Mouse (Mus musculus) forebrain, postnatal 0 days (tissue): ENCODE measurements around the gene Prkg2. TPM values are rescaled to one million over a fixed set of nuclear protein-coding genes. Genes with fewer than 3 reads are reported as not detected.

ENCODE experiments used
- ATAC-seq: fragments of 200-750 bp; cut with Nextera tagmentation; 2 replicates; pipeline ENCODE4 v1.8.0; 2017; ENCODE audit warnings: mild to moderate bottlenecking, moderate library complexity
- DNase-seq: peaks from one replicate; pipeline ENCODE4 v3.0.0-alpha.2; 2015
- H3K27ac ChIP-seq: fragments of 300-500 bp; sonication (generic); 2 replicates; pipeline ENCODE4 v1.5.1; 2014; ENCODE audit warnings: low read depth, mild to moderate bottlenecking, antibody characterized with exemption, low read length, moderate library complexity, mixed read lengths
- H3K27me3 ChIP-seq: fragments of 300-500 bp; sonication (generic); 2 replicates; pipeline ENCODE4 v1.6.1; 2014; ENCODE audit warnings: mild to moderate bottlenecking, low read length, mixed read lengths; ENCODE audit not compliant: insufficient read depth
- H3K36me3 ChIP-seq: fragments of 300-500 bp; sonication (generic); 2 replicates; pipeline ENCODE4 v1.6.1; 2014; ENCODE audit warnings: mild to moderate bottlenecking, moderate library complexity; ENCODE audit not compliant: insufficient read depth
- H3K4me1 ChIP-seq: fragments of 300-500 bp; sonication (generic); 2 replicates; pipeline ENCODE4 v1.6.1; 2014; ENCODE audit warnings: antibody characterized with exemption; ENCODE audit not compliant: insufficient read depth
- H3K4me2 ChIP-seq: fragments of 300-500 bp; sonication (generic); 2 replicates; pipeline ENCODE4 v1.6.1; 2014; ENCODE audit warnings: low read depth, mild to moderate bottlenecking, moderate library complexity
- H3K4me3 ChIP-seq: fragments of 300-500 bp; sonication (generic); 2 replicates; pipeline ENCODE4 v1.5.1; 2014; ENCODE audit warnings: low read depth, low read length, mixed read lengths
- H3K9ac ChIP-seq: fragments of 300-500 bp; sonication (generic); 2 replicates; pipeline ENCODE4 v1.6.1; 2014; ENCODE audit warnings: mild to moderate bottlenecking
- H3K9me3 ChIP-seq: fragments of 300-500 bp; sonication (generic); 2 replicates; pipeline ENCODE4 v1.6.1; 2016; ENCODE audit warnings: low read length
- CTCF ChIP-seq: sonication (generic); IDR thresholded peaks from 2 replicates; pipeline ENCODE4 v1.5.1; 2016; ENCODE audit warnings: antibody characterized with exemption, control low read depth, low read depth
- WGBS: fragments of 180-500 bp; shearing (Covaris S2); extraction: QIAGEN DNeasy Blood & Tissue Kit; methylation state at CpG from one replicate; pipeline ENCODE4 v1.1.7; 2014; 5-methylcytosine and 5-hydroxymethylcytosine counted together
- polyA plus RNA-seq: library from polyadenylated mRNA; unstranded; fragments of >200 nt; fragmentation: Nextera tagmentation; extraction: Ambion mirVana; gene quantifications from 2 replicates; pipeline ENCODE4 v1.2.1, GENCODE M21; 2015
- total RNA-seq: library from RNA; depleted of rRNA; stranded (reverse); fragments of >200 nt; gene quantifications from 2 replicates; pipeline ENCODE4 v1.2.3, GENCODE M21; 2014

Gene Prkg2
- total and polyA plus RNA-seq, 2 experiments from 2014 or later = 1.4 to 3.5 TPM

DNA sequence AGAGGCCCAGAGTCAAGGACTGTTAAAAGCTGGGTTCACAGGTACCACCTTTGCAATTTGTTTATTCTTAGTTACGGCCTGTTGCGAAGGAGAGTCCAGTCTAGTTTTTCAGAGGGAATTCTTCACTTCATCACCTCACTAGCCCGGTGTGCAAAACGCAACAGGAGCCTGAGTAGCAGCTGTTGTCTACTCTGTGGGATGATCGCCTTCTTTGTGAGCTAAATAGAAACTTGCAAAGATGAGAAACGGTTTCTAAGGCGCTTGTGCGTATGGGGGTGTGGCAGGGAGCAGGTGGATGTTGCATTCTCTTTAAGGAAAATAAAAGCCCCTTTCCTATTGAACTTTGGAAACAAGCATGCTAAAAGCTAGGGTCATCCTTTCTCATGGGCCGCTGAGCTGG, 1.2 kb downstream of the Prkg2 start:
- H3K36me3 ChIP-seq = no peaks in the 10 kb centered on the region
- H3K27me3 ChIP-seq = peaks cover 15% of the 10 kb centered on the region
- H3K27ac ChIP-seq = no peak overlapping the region
- peak overlapping the region; percentile 99 for H3K4me2 ChIP-seq
- no peak overlapping the region for H3K9ac ChIP-seq
- H3K9me3 ChIP-seq = no peaks in the 10 kb centered on the region
- 0 out of 2 replicates have a peak, but pooled peaks cover 8% of the 10 kb centered on the region for H3K4me1 ChIP-seq
- TF ChIP-seq CTCF = no peak
- ATAC-seq (no peak), DNase-seq (no peak)
- 33% methylated on average over 9 of the region's 9 CpGs for WGBS
- peak overlapping the region; percentile 65 for H3K4me3 ChIP-seq

DNA sequence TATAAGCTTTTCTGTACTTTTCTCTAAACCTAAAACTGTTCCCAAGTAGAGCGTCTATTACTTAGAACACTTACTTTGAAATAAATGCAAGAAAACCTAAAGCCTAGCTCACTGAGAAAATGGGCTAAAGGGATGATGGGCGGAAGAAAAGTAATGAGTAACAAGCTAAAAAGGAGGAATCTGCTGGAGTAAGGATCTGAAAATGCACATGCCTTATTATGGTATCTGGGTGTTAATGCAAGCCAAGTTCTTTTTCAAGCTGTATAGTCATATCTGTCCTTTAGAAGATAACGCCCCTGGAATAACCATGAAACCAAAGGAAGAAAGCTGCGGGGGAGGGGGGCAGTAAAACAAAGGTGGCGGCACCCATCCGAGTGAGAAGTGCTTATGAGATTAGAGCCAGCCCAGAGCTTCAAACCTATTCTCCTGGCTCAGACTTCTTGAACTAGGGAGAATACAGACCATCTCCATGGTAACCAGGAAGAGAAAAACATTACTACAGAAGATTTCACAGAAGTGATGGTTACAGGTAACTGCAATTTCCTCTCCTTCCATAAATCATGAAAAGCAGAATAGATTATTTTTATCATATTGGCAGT, 5.5 kb downstream of the Prkg2 start:
- no peak for TF ChIP-seq CTCF
- no peaks in the 10 kb centered on the region for H3K9me3 ChIP-seq
- H3K27me3 ChIP-seq = peaks cover 8% of the 10 kb centered on the region; the same call in 1 of the 2 replicates
- ATAC-seq (peak; percentile 70), DNase-seq (peak; percentile 21)
- 0 out of 2 replicates have a peak, but pooled peaks cover 8% of the 10 kb centered on the region for H3K4me1 ChIP-seq
- no peak overlapping the region for H3K4me2 ChIP-seq
- no peak overlapping the region for H3K9ac ChIP-seq
- H3K36me3 ChIP-seq = no peaks in the 10 kb centered on the region
- H3K27ac ChIP-seq = no peak overlapping the region
- H3K4me3 ChIP-seq = no peak overlapping the region
- WGBS = 51% methylated on average over 6 of the region's 6 CpGs

DNA sequence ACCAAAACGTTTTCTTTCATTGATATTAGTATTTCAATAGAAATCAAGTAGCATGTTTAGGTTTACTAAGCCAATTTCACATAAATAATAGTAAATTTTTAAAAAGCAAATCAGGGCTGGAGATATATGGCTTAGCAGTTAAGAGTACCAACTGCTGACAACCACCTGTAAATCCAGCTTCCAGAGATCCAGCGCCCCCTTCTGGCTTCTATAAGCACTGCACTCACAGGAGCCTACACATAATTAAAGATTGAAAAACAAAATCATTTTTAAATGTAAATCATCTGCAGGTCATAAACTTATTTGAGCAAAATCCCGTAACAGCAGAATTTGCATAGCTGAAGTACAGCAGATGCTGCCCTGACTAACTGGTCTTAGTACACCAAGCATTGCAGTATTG, 10.8 kb downstream of the Prkg2 start:
- DNase-seq (no peak), ATAC-seq (no peak)
- peak; percentile 11; the same call in 1 of the 2 replicates for TF ChIP-seq CTCF
- H3K27ac ChIP-seq = no peak overlapping the region
- no peak overlapping the region for H3K4me3 ChIP-seq
- H3K4me2 ChIP-seq = no peak overlapping the region
- no peak overlapping the region for H3K9ac ChIP-seq
- H3K36me3 ChIP-seq = no peaks in the 10 kb centered on the region
- no peaks in the 10 kb centered on the region for H3K4me1 ChIP-seq
- no peaks in the 10 kb centered on the region for H3K27me3 ChIP-seq
- no peaks in the 10 kb centered on the region for H3K9me3 ChIP-seq
- 78% methylated on average over 3 of the region's 3 CpGs for WGBS

DNA sequence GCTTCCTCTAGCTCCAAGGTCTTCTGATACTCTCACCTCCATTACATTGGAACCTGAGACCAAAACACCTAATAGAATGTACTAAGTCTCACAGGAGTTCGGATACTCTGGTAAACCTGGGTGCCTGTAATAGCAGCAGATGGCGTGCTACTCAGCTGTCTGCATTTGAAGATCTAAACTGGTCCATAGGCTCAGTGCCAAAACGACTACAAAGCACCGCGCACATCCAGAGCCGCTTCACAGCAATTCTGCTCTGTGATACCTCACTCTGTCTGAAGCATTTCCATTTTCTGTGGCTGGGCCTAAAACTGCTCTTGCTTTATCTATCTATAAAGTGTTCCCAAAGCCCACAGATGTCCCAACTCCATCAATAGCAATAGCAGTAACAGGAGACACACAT, 17.4 kb downstream of the Prkg2 start:
- Histone ChIP-seq H3K4me2 (no peak overlapping the region), H3K9ac (no peak overlapping the region), H3K27ac (no peak overlapping the region), H3K9me3 (no peaks in the 10 kb centered on the region), H3K27me3 (no peaks in the 10 kb centered on the region), H3K36me3 (no peaks in the 10 kb centered on the region), H3K4me1 (0 out of 2 replicates have a peak, but pooled peaks cover 3% of the 10 kb centered on the region), H3K4me3 (no peak overlapping the region)
- ATAC-seq (0 out of 2 replicates have a peak, but pooled peaks have one; percentile 23), DNase-seq (peak; percentile 47)
- no peak for TF ChIP-seq CTCF
- WGBS = 57% methylated on average over 6 of the region's 6 CpGs

DNA sequence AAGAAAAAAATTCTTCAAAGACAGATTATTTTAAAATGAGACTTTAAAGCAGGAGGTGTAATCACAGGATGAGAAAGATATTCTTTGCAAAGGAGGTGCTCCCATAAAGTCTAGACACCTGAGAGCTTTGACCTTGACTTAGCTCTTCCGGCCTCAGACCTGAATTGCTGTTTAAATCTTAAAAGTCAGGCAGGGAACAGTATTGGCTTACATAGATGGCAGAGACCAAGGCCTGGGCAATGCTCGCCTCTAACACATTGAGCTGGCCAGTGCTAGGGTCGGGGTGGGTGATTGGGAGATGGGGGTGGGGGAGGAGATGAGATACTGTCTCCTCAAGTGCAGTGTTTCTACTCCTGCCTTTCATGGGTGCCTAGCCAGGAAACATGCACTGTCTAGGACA, 22.0 kb downstream of the Prkg2 start:
- H3K9me3 ChIP-seq = no peaks in the 10 kb centered on the region
- whole genome bisulfite sequencing = 84% methylated on average over 3 of the region's 3 CpGs
- DNase-seq (no peak), ATAC-seq (no peak)
- no peaks in the 10 kb centered on the region for H3K36me3 ChIP-seq
- H3K4me3 ChIP-seq = no peak overlapping the region
- no peak overlapping the region for H3K4me2 ChIP-seq
- no peak overlapping the region for H3K27ac ChIP-seq
- H3K9ac ChIP-seq = no peak overlapping the region
- 0 out of 2 replicates have a peak, but pooled peaks cover 3% of the 10 kb centered on the region for H3K4me1 ChIP-seq
- TF ChIP-seq CTCF = no peak
- H3K27me3 ChIP-seq = no peaks in the 10 kb centered on the region

DNA sequence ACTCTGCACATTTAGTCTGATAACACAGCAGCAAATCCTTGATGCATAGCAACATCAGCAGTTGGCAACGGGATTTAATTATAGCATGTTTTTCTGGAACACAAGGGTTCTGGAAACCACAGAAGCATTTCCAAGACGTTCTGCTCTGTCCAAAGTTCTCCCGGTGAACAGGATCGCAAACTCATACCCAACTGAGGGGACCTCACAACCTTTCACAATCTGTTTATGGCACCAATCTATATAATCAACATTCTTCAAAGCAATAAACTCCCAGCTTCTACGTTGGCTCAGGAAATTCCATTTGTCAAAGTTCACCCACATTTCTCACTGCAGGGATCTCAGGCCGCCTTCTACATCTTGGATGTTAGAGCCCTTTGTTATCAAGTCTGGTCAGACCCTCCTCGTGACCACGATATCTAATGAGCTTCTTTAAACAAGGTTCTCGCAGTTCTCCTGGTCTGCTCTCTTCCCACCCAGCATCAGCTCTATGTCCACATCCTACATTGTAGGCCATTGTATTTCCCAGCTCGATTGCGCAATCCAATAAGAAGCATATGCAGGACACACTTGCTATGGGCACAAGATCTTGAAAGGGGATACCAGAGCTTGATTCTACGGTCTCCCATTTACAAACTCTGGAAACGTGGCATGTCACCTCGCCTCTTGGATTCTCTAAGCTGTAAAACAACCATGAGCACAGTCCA, 26.6 kb downstream of the Prkg2 start:
- no peak overlapping the region for H3K4me2 ChIP-seq
- DNase-seq (no peak), ATAC-seq (no peak)
- H3K27ac ChIP-seq = no peak overlapping the region
- H3K9me3 ChIP-seq = no peaks in the 10 kb centered on the region
- H3K9ac ChIP-seq = no peak overlapping the region
- no peak overlapping the region for H3K4me3 ChIP-seq
- no peaks in the 10 kb centered on the region for H3K36me3 ChIP-seq
- H3K27me3 ChIP-seq = no peaks in the 10 kb centered on the region
- WGBS = 90% methylated on average over 14 of the region's 14 CpGs
- TF ChIP-seq CTCF = no peak
- H3K4me1 ChIP-seq = no peaks in the 10 kb centered on the region

DNA sequence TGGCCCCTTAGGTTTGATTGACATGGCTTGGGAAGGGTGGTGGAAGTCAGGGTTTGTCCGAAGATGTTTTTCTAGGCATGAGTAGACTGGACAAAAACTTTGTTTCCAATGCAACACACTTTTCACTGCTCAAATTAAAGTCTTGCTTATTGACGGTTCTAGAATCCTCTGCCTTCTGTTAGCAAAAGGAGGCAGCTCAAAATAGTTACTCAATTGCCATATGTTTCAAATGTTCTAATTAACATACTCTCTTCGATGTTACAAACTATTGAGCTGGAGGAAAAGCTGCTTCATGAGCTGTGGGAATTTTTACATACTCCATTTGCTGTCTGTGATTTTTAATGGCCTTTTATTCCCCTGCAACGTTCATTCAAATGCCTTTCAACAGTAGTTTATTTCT, 39.0 kb downstream of the Prkg2 start:
- no peak overlapping the region for H3K9ac ChIP-seq
- 29% methylated on average over 4 of the region's 4 CpGs for WGBS
- no peaks in the 10 kb centered on the region for H3K27me3 ChIP-seq
- H3K9me3 ChIP-seq = no peaks in the 10 kb centered on the region
- no peak overlapping the region for H3K4me2 ChIP-seq
- H3K27ac ChIP-seq = no peak overlapping the region
- H3K36me3 ChIP-seq = no peaks in the 10 kb centered on the region
- DNase-seq (no peak), ATAC-seq (no peak)
- no peaks in the 10 kb centered on the region for H3K4me1 ChIP-seq
- TF ChIP-seq CTCF = no peak
- H3K4me3 ChIP-seq = no peak overlapping the region
